Mouse (Mus musculus) embryonic fibroblast, embryonic 13.5 days (primary cell): ENCODE results near the gene Syngap1.

ENCODE experiments used
- CTCF ChIP-seq: IDR thresholded peaks from 2 replicates; pipeline ENCODE4 v1.5.1; 2011; ENCODE audit warnings: mild to moderate bottlenecking, control low read depth, low read length, moderate library complexity, borderline replicate concordance; ENCODE audit not compliant: insufficient read depth
- POLR2A ChIP-seq: IDR thresholded peaks from 2 replicates; pipeline ENCODE4 v1.6.1; 2011; ENCODE audit warnings: low read depth, mild to moderate bottlenecking, control low read depth, low read length, moderate library complexity

- TF ChIP-seq CTCF (no peak), POLR2A (peak; percentile 87)
These were observed 8.1 kb upstream of the Syngap1 start, which contains the start of gene Phf1 for GRCm38 (mm10) chr17:26932839-26933398.
